Comparison of ENCODE assay signal across 13 mouse cellular contexts in the genomic region with DNA sequence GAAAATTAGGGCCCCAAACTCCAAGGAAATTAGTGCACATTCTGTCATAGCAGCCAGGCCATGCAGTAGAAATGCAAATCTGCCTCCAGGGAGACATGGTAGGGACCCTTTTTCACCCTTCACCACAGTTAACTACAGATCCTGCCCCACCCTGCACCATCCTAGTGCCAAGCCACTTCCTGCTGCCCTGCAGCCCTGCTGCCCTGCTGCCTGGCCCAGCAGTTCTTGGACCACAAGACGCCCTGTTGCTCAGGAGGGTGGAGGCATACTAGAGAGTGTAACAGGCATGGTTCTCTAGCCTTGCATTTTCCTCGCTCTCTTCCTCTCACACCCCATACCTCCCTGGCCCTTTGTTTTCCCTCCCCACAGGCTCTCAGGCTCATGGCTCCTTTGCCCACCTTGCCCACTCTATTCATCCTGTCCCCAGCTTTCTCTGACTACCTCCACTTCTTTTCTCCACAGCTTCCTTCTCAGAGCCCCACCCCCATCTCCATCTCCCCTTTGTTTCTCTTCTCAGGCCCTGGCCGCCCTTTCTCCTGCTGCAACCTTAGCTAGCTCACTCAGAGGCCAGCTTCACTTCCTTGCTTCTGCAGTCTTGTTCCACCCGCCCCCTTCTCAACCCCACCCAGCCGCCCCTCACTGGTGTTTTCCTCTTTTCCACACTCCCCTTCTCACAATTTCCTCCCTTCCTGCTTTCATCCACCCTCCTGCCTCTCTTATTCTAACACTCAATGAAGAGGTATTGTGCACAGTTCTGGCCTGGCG. TPM values are rescaled to one million over a fixed set of nuclear protein-coding genes. Genes with fewer than 3 reads are reported as not detected.
A peak's percentile ranks its signal among the peaks of the same experiment; 100 is the strongest.
DNase-seq lines count a peak whose midpoint lies in the region; ATAC-seq and TF ChIP-seq lines count a peak whose summit lies in the region.
"Had no signal": no experiment of that assay in that cellular context is flagged by ENCODE, and none has a peak within 500 bp of the region (broad histone marks: within the 10 kb centered on the region; RNA-seq: fewer than 3 reads in every experiment).

No protein-coding gene starts in this region.

- H3K27me3 ChIP-seq in heart, postnatal 0 days (ENCODE audit: control insufficient read depth, insufficient read depth, low read length) = no peaks in the 10 kb centered on the region
- H3K27me3 ChIP-seq in midbrain, embryonic 11.5 days (ENCODE audit: control insufficient read depth, insufficient read depth, low read length) = no peaks in the 10 kb centered on the region
- H3K27me3 ChIP-seq in midbrain, embryonic 16.5 days (ENCODE audit: control insufficient read depth, insufficient read depth, low read depth, low read length) = no peaks in the 10 kb centered on the region
- no peaks in the 10 kb centered on the region for H3K27me3 ChIP-seq in limb, embryonic 11.5 days (ENCODE audit: control insufficient read depth, insufficient read depth, low read length)
- H3K27me3 ChIP-seq: intestine, embryonic 15.5 days; liver, embryonic 12.5 days had no signal

- H3K4me3 ChIP-seq in heart, postnatal 0 days (ENCODE audit: low read depth, low read length) = no peak overlapping the region
- H3K4me3 ChIP-seq in midbrain, embryonic 11.5 days (ENCODE audit: low read depth, low read length) = no peak overlapping the region
- H3K4me3 ChIP-seq in midbrain, embryonic 16.5 days (ENCODE audit: low read depth, low read length) = no peak overlapping the region
- H3K4me3 ChIP-seq in limb, embryonic 11.5 days (ENCODE audit: low read depth, low read length) = no peak overlapping the region
- H3K4me3 ChIP-seq: intestine, embryonic 15.5 days; liver, embryonic 12.5 days had no signal

- peak overlapping the region; percentile 38; the same call in 1 of the 2 replicates for H3K27ac ChIP-seq in heart, postnatal 0 days (ENCODE audit: low read depth)
- H3K27ac ChIP-seq in midbrain, embryonic 11.5 days (ENCODE audit: low read depth, low read length) = peak overlapping the region; percentile 25; the same call in 1 of the 2 replicates
- H3K27ac ChIP-seq in midbrain, embryonic 16.5 days (ENCODE audit: low read length) = no peak overlapping the region
- peak overlapping the region; percentile 30 for H3K27ac ChIP-seq in limb, embryonic 11.5 days (replicated peaks; ENCODE audit: low read depth, low read length)
- H3K27ac ChIP-seq: liver, embryonic 12.5 days had no signal

- no peak for TF ChIP-seq EP300 in heart, postnatal 0 days (IDR thresholded peaks at IDR 0.05; ENCODE audit: low read depth)

- no peaks in the 10 kb centered on the region for H3K36me3 ChIP-seq in heart, postnatal 0 days (replicated peaks; ENCODE audit: control insufficient read depth, insufficient read depth, low read length)
- peaks cover 3% of the 10 kb centered on the region; the same call in 1 of the 2 replicates for H3K36me3 ChIP-seq in midbrain, embryonic 11.5 days (ENCODE audit: control insufficient read depth, insufficient read depth, low read length)
- H3K36me3 ChIP-seq in midbrain, embryonic 16.5 days (ENCODE audit: control insufficient read depth, insufficient read depth, low read length) = no peaks in the 10 kb centered on the region
- H3K36me3 ChIP-seq in limb, embryonic 11.5 days (ENCODE audit: control insufficient read depth, insufficient read depth, low read length) = no peaks in the 10 kb centered on the region
- H3K36me3 ChIP-seq: intestine, embryonic 15.5 days; liver, embryonic 12.5 days had no signal

- WGBS in heart, postnatal 0 days = 55% methylated on average over 6 of the region's 6 CpGs
- WGBS in midbrain, embryonic 11.5 days = 42% methylated on average over 6 of the region's 6 CpGs
- WGBS in midbrain, embryonic 16.5 days = 33% methylated on average over 6 of the region's 6 CpGs
- 53% methylated on average over 6 of the region's 6 CpGs for WGBS in limb, embryonic 11.5 days

- H3K9ac ChIP-seq in heart, postnatal 0 days (replicated peaks; ENCODE audit: low read depth, low read length) = no peak overlapping the region
- H3K9ac ChIP-seq in midbrain, embryonic 11.5 days (ENCODE audit: low read length) = peak overlapping the region; percentile 12; the same call in 1 of the 2 replicates
- no peak overlapping the region for H3K9ac ChIP-seq in midbrain, embryonic 16.5 days (ENCODE audit: low read depth, low read length)
- peak overlapping the region; percentile 12; the same call in 1 of the 2 replicates for H3K9ac ChIP-seq in limb, embryonic 11.5 days (ENCODE audit: low read length)
- H3K9ac ChIP-seq: intestine, embryonic 15.5 days; liver, embryonic 12.5 days had no signal

- no peaks in the 10 kb centered on the region for H3K9me3 ChIP-seq in heart, postnatal 0 days (replicated peaks; ENCODE audit: control insufficient read depth, low read length)
- no peaks in the 10 kb centered on the region for H3K9me3 ChIP-seq in midbrain, embryonic 11.5 days (ENCODE audit: control insufficient read depth, low read length)
- no peaks in the 10 kb centered on the region for H3K9me3 ChIP-seq in midbrain, embryonic 16.5 days (replicated peaks; ENCODE audit: control insufficient read depth, low read length, poor library complexity, severe bottlenecking)
- no peaks in the 10 kb centered on the region for H3K9me3 ChIP-seq in limb, embryonic 11.5 days (ENCODE audit: control insufficient read depth, low read length)
- H3K9me3 ChIP-seq: intestine, embryonic 15.5 days; liver, embryonic 12.5 days had no signal

- DNase-seq in heart, postnatal 0 days (ENCODE audit: low spot score) = no peak
- DNase-seq in heart, postnatal 4 days = no peak
- no peak for DNase-seq in midbrain, embryonic 11.5 days (ENCODE audit: low spot score, missing footprints)
- no peak for DNase-seq in limb, embryonic 11.5 days (ENCODE audit: low spot score)
- DNase-seq in right cerebral cortex, postnatal 4 days = no peak
- DNase-seq in right cerebral cortex, adult 2 months (ENCODE audit: low spot score in 2 of 2) = no peak
- DNase-seq: gastrocnemius, postnatal 14 days; thymus, adult 2 months had no signal

- no peak for TF ChIP-seq CTCF in heart, postnatal 0 days (IDR thresholded peaks at IDR 0.05; ENCODE audit: low read depth)

- ATAC-seq in heart, postnatal 0 days (ENCODE audit: insufficient read depth, low read depth) = no peak
- 0 out of 2 replicates have a peak, but pooled peaks have one; percentile 27 for ATAC-seq in midbrain, embryonic 11.5 days (ENCODE audit: low FRiP score)
- no peak for ATAC-seq in midbrain, embryonic 16.5 days
- 0 out of 2 replicates have a peak, but pooled peaks have one; percentile 29 for ATAC-seq in common myeloid progenitor, adult 5-6 weeks (replicated peaks; ENCODE audit: low read depth, poor library complexity, severe bottlenecking)
- ATAC-seq in limb, embryonic 11.5 days (ENCODE audit: insufficient number of reproducible peaks, low FRiP score, low TSS enrichment, low read depth) = no peak
- ATAC-seq: intestine, embryonic 15.5 days; liver, embryonic 12.5 days had no signal

- H3K4me2 ChIP-seq in heart, postnatal 0 days (ENCODE audit: low read depth, low read length) = no peak overlapping the region
- H3K4me2 ChIP-seq in midbrain, embryonic 11.5 days = no peak overlapping the region
- no peak overlapping the region for H3K4me2 ChIP-seq in midbrain, embryonic 16.5 days (ENCODE audit: low read length)
- no peak overlapping the region for H3K4me2 ChIP-seq in limb, embryonic 11.5 days (ENCODE audit: low read depth, severe bottlenecking)
- H3K4me2 ChIP-seq: intestine, embryonic 15.5 days; liver, embryonic 12.5 days had no signal

- 0 out of 2 replicates have a peak, but pooled peaks cover 9% of the 10 kb centered on the region for H3K4me1 ChIP-seq in heart, postnatal 0 days (ENCODE audit: control insufficient read depth, insufficient read depth)
- peaks cover 4% of the 10 kb centered on the region for H3K4me1 ChIP-seq in midbrain, embryonic 11.5 days (ENCODE audit: control insufficient read depth, insufficient read depth, low read length)
- H3K4me1 ChIP-seq in midbrain, embryonic 16.5 days (ENCODE audit: control insufficient read depth, insufficient read depth, low read length) = peaks cover 12% of the 10 kb centered on the region
- H3K4me1 ChIP-seq in limb, embryonic 11.5 days (ENCODE audit: control insufficient read depth, insufficient read depth, low read length) = peaks cover 19% of the 10 kb centered on the region

RNA-seq across cellular contexts. Expression of a gene that starts 29.9 kb away (rescaled TPM):
- 13.9 and 23.2 TPM in 2 replicates for total RNA-seq in heart, postnatal 0 days (2014; rRNA removed; ENCODE audit: low replicate concordance)
- 2.6 and 3.5 TPM in 2 replicates for polyA plus RNA-seq in heart, postnatal 0 days (2015; fragmentation: Nextera tagmentation; extraction: Ambion mirVana)
- total RNA-seq in heart, postnatal 4 days (2021) = 10 to 100 TPM; 19.5 to 19.6 TPM
- 6.4 and 7.4 TPM in 2 replicates for polyA plus RNA-seq in midbrain, embryonic 11.5 days (2014; fragmentation: Nextera tagmentation; extraction: Ambion mirVana)
- 5.6 and 6.9 TPM in 2 replicates for polyA plus RNA-seq in midbrain, embryonic 16.5 days (2015; fragmentation: Nextera tagmentation; extraction: Ambion mirVana)
- total RNA-seq in common myeloid progenitor, adult 5-6 weeks (2017) = 0.41 TPM in 1 of 2 replicates, not detected in the other
- 12.8 and 13.6 TPM in 2 replicates for polyA plus RNA-seq in limb, embryonic 11.5 days (2014; fragmentation: Nextera tagmentation; extraction: Ambion mirVana)
- total RNA-seq: MEL had no signal

Comparison
In these comparisons a context has a peak if more than half of its experiments do, and no peak if none do; other contexts are left out.
1. ATAC-seq: peak in midbrain, embryonic 11.5 days (single experiment) and common myeloid progenitor, adult 5-6 weeks (single experiment); none in heart, postnatal 0 days (single experiment), midbrain, embryonic 16.5 days (single experiment) and limb, embryonic 11.5 days (single experiment).
2. H3K9ac ChIP-seq: peak in midbrain, embryonic 11.5 days (single experiment) and limb, embryonic 11.5 days (single experiment); none in heart, postnatal 0 days (single experiment) and midbrain, embryonic 16.5 days (single experiment).